Mouse (Mus musculus): ENCODE results near the gene Ap3d1. TPM values are rescaled to one million over a fixed set of nuclear protein-coding genes. Genes with fewer than 3 reads are reported as not detected.
A peak's percentile ranks its signal among the peaks of the same experiment; 100 is the strongest.

The Ap3d1 gene
- polyA plus RNA-seq (2015; fragmentation: Nextera tagmentation; extraction: Ambion mirVana), result 20.9 and 21.2 TPM in 2 replicates

GRCm38 (mm10) chr10:80742180-80742978 is at the start of gene Ap3d1:
Gene Ap3d1 (minus strand): TSS chr10:80742264.
- 2% methylated on average over 25 of the region's 25 CpGs for WGBS (ENCODE audit: insufficient replicate concordance)
- H3K4me1 ChIP-seq (ENCODE audit: control insufficient read depth, low read depth, low read length), result peaks cover 40% of the 10 kb centered on the region
- ATAC-seq (ENCODE audit: low read depth), result peak; percentile 98

GRCm38 (mm10) chr10:80791476-80792174 is 49.6 kb upstream of the Ap3d1 start:
- 75% methylated on average over 33 of the region's 33 CpGs for WGBS (ENCODE audit: insufficient replicate concordance)
- no peak for ATAC-seq (ENCODE audit: low read depth)
- H3K4me3 ChIP-seq (ENCODE audit: low read depth, low read length), result no peak overlapping the region
- H3K27ac ChIP-seq (ENCODE audit: low read length), result no peak overlapping the region
- peaks cover 8% of the 10 kb centered on the region for H3K4me1 ChIP-seq (ENCODE audit: control insufficient read depth, low read depth, low read length)
- no peak overlapping the region for H3K9ac ChIP-seq (ENCODE audit: low read depth, low read length)
- H3K9me3 ChIP-seq (replicated peaks; ENCODE audit: control insufficient read depth, low read length), result no peaks in the 10 kb centered on the region
- peaks cover 78% of the 10 kb centered on the region for H3K36me3 ChIP-seq (ENCODE audit: control insufficient read depth, insufficient read depth)
- no peak overlapping the region for H3K4me2 ChIP-seq (ENCODE audit: low read depth, low read length)
- no peaks in the 10 kb centered on the region for H3K27me3 ChIP-seq (ENCODE audit: control insufficient read depth, insufficient read depth, low read depth, low read length)

More at GRCm38 (mm10) chr10:80742180-80742978, at the start of gene Ap3d1:
- H3K27ac ChIP-seq (ENCODE audit: low read length), result peak within 1 kb of the TSS; percentile 71
- no peaks in the 10 kb centered on the region for H3K9me3 ChIP-seq (replicated peaks; ENCODE audit: control insufficient read depth, low read length)
- H3K4me3 ChIP-seq (ENCODE audit: low read depth, low read length), result peak within 1 kb of the TSS; percentile 97
- no peaks in the 10 kb centered on the region for H3K27me3 ChIP-seq (ENCODE audit: control insufficient read depth, insufficient read depth, low read depth, low read length)
- H3K36me3 ChIP-seq (ENCODE audit: control insufficient read depth, insufficient read depth), result no peaks in the 10 kb centered on the region
- H3K9ac ChIP-seq (ENCODE audit: low read depth, low read length), result peak within 1 kb of the TSS; percentile 96
- H3K4me2 ChIP-seq (ENCODE audit: low read depth, low read length), result peak within 1 kb of the TSS; percentile 73

- H3K9me3 ChIP-seq (replicated peaks; ENCODE audit: control insufficient read depth, low read length), result no peaks in the 10 kb centered on the region
- H3K4me2 ChIP-seq (ENCODE audit: low read depth, low read length), result no peak overlapping the region
- no peak for ATAC-seq (ENCODE audit: low read depth)
- H3K4me3 ChIP-seq (ENCODE audit: low read depth, low read length), result no peak overlapping the region
- peaks cover under 1% of the 10 kb centered on the region; the same call in 1 of the 2 replicates for H3K4me1 ChIP-seq (ENCODE audit: control insufficient read depth, low read depth, low read length)
- H3K27ac ChIP-seq (ENCODE audit: low read length), result no peak overlapping the region
- no peaks in the 10 kb centered on the region for H3K27me3 ChIP-seq (ENCODE audit: control insufficient read depth, insufficient read depth, low read depth, low read length)
- H3K9ac ChIP-seq (ENCODE audit: low read depth, low read length), result no peak overlapping the region
- 83% methylated on average over 19 of the region's 19 CpGs for WGBS (ENCODE audit: insufficient replicate concordance)
- peaks cover 77% of the 10 kb centered on the region for H3K36me3 ChIP-seq (ENCODE audit: control insufficient read depth, insufficient read depth)
Measured at GRCm38 (mm10) chr10:80790761-80791404, 48.8 kb upstream of the Ap3d1 start.

DNA sequence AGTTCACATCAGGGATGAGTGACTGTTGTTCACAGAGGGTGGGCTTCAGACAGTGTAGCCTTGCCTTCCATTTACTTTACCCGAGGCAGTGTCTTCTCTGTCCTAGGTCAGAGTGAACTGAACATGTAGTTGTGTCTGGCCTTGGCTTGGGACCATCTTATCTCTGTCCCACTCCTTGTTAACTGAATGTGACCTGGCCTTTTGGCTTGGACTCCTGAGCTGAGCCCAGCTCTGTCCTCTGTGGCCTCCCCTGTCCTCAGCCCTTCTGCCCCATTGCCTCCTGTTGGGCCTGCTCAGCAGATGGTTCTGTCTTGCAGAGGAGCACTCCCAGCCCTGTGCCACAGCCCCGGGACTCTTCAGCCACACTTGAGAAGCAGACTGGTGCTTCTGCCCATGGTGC is 45.5 kb upstream of the Ap3d1 start:
- H3K4me3 ChIP-seq (ENCODE audit: low read depth, low read length), result no peak overlapping the region
- WGBS (ENCODE audit: insufficient replicate concordance), result 67% methylated on average over 2 of the region's 2 CpGs
- no peak overlapping the region for H3K27ac ChIP-seq (ENCODE audit: low read length)
- H3K27me3 ChIP-seq (ENCODE audit: control insufficient read depth, insufficient read depth, low read depth, low read length), result no peaks in the 10 kb centered on the region
- peaks cover 86% of the 10 kb centered on the region for H3K36me3 ChIP-seq (ENCODE audit: control insufficient read depth, insufficient read depth)
- H3K9me3 ChIP-seq (replicated peaks; ENCODE audit: control insufficient read depth, low read length), result no peaks in the 10 kb centered on the region
- no peaks in the 10 kb centered on the region for H3K4me1 ChIP-seq (ENCODE audit: control insufficient read depth, low read depth, low read length)
- no peak overlapping the region for H3K4me2 ChIP-seq (ENCODE audit: low read depth, low read length)
- no peak overlapping the region for H3K9ac ChIP-seq (ENCODE audit: low read depth, low read length)
- no peak for ATAC-seq (ENCODE audit: low read depth)

DNA sequence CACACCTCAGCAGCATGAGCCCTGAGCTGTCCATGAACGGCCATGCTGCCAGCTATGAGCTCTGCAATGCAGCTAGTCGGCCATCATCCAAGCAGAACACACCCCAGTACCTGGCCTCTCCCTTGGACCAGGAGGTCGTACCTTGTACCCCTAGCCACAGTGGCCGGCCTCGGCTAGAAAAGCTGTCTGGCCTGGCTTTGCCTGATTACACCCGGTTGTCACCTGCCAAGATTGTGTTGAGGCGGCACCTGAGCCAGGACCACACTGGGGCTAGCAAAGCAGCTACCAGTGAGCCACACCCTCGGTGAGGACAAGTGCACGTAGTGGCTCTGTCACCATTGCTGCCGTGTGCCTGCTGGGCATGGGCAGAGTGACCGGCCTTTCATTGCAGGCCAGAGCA is 43.9 kb upstream of the Ap3d1 start:
- H3K9ac ChIP-seq (ENCODE audit: low read depth, low read length), result no peak overlapping the region
- no peak overlapping the region for H3K4me3 ChIP-seq (ENCODE audit: low read depth, low read length)
- ATAC-seq (ENCODE audit: low read depth), result no peak
- H3K9me3 ChIP-seq (replicated peaks; ENCODE audit: control insufficient read depth, low read length), result no peaks in the 10 kb centered on the region
- peaks cover 82% of the 10 kb centered on the region for H3K36me3 ChIP-seq (ENCODE audit: control insufficient read depth, insufficient read depth)
- H3K4me2 ChIP-seq (ENCODE audit: low read depth, low read length), result no peak overlapping the region
- H3K27me3 ChIP-seq (ENCODE audit: control insufficient read depth, insufficient read depth, low read depth, low read length), result no peaks in the 10 kb centered on the region
- 89% methylated on average over 11 of the region's 11 CpGs for WGBS (ENCODE audit: insufficient replicate concordance)
- no peak overlapping the region for H3K27ac ChIP-seq (ENCODE audit: low read length)
- no peaks in the 10 kb centered on the region for H3K4me1 ChIP-seq (ENCODE audit: control insufficient read depth, low read depth, low read length)

GRCm38 (mm10) chr10:80784871-80785270 is 42.8 kb upstream of the Ap3d1 start:
- WGBS (ENCODE audit: insufficient replicate concordance), result 90% methylated on average over 12 of the region's 12 CpGs
- Histone ChIP-seq H3K4me2 (ENCODE audit: low read depth, low read length) (no peak overlapping the region), H3K27ac (ENCODE audit: low read length) (no peak overlapping the region), H3K4me1 (ENCODE audit: control insufficient read depth, low read depth, low read length) (no peaks in the 10 kb centered on the region), H3K9me3 (replicated peaks; ENCODE audit: control insufficient read depth, low read length) (no peaks in the 10 kb centered on the region), H3K9ac (ENCODE audit: low read depth, low read length) (no peak overlapping the region), H3K36me3 (ENCODE audit: control insufficient read depth, insufficient read depth) (peaks cover 77% of the 10 kb centered on the region), H3K4me3 (ENCODE audit: low read depth, low read length) (no peak overlapping the region), H3K27me3 (ENCODE audit: control insufficient read depth, insufficient read depth, low read depth, low read length) (no peaks in the 10 kb centered on the region)
- no peak for ATAC-seq (ENCODE audit: low read depth)

- H3K4me3 ChIP-seq (ENCODE audit: low read depth, low read length), result no peak overlapping the region
- no peaks in the 10 kb centered on the region for H3K27me3 ChIP-seq (ENCODE audit: control insufficient read depth, insufficient read depth, low read depth, low read length)
- no peak overlapping the region for H3K27ac ChIP-seq (ENCODE audit: low read length)
- no peak overlapping the region for H3K9ac ChIP-seq (ENCODE audit: low read depth, low read length)
- no peak for ATAC-seq (ENCODE audit: low read depth)
- 96% methylated on average over 2 of the region's 2 CpGs for WGBS (ENCODE audit: insufficient replicate concordance)
- peaks cover 73% of the 10 kb centered on the region for H3K36me3 ChIP-seq (ENCODE audit: control insufficient read depth, insufficient read depth)
- no peaks in the 10 kb centered on the region for H3K9me3 ChIP-seq (replicated peaks; ENCODE audit: control insufficient read depth, low read length)
- H3K4me2 ChIP-seq (ENCODE audit: low read depth, low read length), result no peak overlapping the region
- no peaks in the 10 kb centered on the region for H3K4me1 ChIP-seq (ENCODE audit: control insufficient read depth, low read depth, low read length)
Measured at GRCm38 (mm10) chr10:80784302-80784701, 42.2 kb upstream of the Ap3d1 start.

GRCm38 (mm10) chr10:80779565-80779964 is 37.5 kb upstream of the Ap3d1 start:
- Histone ChIP-seq H3K9ac (ENCODE audit: low read depth, low read length) (no peak overlapping the region), H3K4me1 (ENCODE audit: control insufficient read depth, low read depth, low read length) (no peaks in the 10 kb centered on the region; the same call in 1 of the 2 replicates), H3K36me3 (ENCODE audit: control insufficient read depth, insufficient read depth) (peaks cover 55% of the 10 kb centered on the region), H3K27me3 (ENCODE audit: control insufficient read depth, insufficient read depth, low read depth, low read length) (no peaks in the 10 kb centered on the region), H3K4me3 (ENCODE audit: low read depth, low read length) (no peak overlapping the region), H3K4me2 (ENCODE audit: low read depth, low read length) (no peak overlapping the region), H3K9me3 (replicated peaks; ENCODE audit: control insufficient read depth, low read length) (no peaks in the 10 kb centered on the region), H3K27ac (ENCODE audit: low read length) (no peak overlapping the region)
- ATAC-seq (ENCODE audit: low read depth), result no peak

DNA sequence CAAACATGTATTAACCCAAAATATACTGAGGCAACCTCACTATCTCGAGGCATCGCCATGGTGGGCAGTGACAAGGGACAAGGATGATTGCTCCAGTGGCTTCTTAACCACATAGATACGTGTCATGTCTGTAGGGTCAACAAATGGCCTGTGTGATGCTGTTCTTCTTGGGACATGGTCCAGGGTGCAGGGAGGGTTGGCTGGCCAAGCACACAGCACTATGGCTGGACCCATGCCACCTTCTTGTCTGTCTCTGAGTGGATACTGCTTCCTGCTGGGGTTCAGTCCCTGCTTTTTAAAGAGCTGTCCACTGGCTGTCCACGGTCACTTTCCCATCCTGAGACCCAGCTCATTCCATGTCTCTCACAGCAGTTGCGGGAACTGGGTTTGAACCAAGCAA is 35.1 kb upstream of the Ap3d1 start:
- ATAC-seq (ENCODE audit: low read depth), result no peak
- Histone ChIP-seq H3K4me3 (ENCODE audit: low read depth, low read length) (no peak overlapping the region), H3K27me3 (ENCODE audit: control insufficient read depth, insufficient read depth, low read depth, low read length) (no peaks in the 10 kb centered on the region), H3K4me2 (ENCODE audit: low read depth, low read length) (no peak overlapping the region), H3K36me3 (ENCODE audit: control insufficient read depth, insufficient read depth) (peaks cover 57% of the 10 kb centered on the region), H3K4me1 (ENCODE audit: control insufficient read depth, low read depth, low read length) (peaks cover 12% of the 10 kb centered on the region), H3K9me3 (replicated peaks; ENCODE audit: control insufficient read depth, low read length) (no peaks in the 10 kb centered on the region), H3K9ac (ENCODE audit: low read depth, low read length) (no peak overlapping the region), H3K27ac (ENCODE audit: low read length) (no peak overlapping the region)
- WGBS (ENCODE audit: insufficient replicate concordance), result 89% methylated on average over 5 of the region's 5 CpGs

Measured in liver, embryonic 16.5 days (tissue).